Mouse (Mus musculus) lung, embryonic 14.5 days (tissue): ENCODE data around the gene Lclat1. TPM values are rescaled to one million over a fixed set of nuclear protein-coding genes. Genes with fewer than 3 reads are reported as not detected.
A peak's percentile ranks its signal among the peaks of the same experiment; 100 is the strongest.

Source experiments
- ATAC-seq: fragments of 200-750 bp; cut with Nextera tagmentation; 2 replicates; pipeline ENCODE4 v1.8.0; 2017; ENCODE audit warnings: mild to moderate bottlenecking, moderate TSS enrichment, moderate library complexity; ENCODE audit not compliant: insufficient read depth
- DNase-seq: peaks from one replicate; pipeline ENCODE4 v3.0.0-alpha.2; 2015
- H3K27ac ChIP-seq: fragments of 300-500 bp; sonication (generic); 2 replicates; pipeline ENCODE4 v1.5.1; 2014; ENCODE audit warnings: low read depth, mild to moderate bottlenecking, moderate library complexity
- H3K27me3 ChIP-seq: fragments of 300-500 bp; sonication (generic); 2 replicates; pipeline ENCODE4 v1.6.1; 2014; ENCODE audit warnings: low read length, control low read depth; ENCODE audit not compliant: insufficient read depth
- H3K36me3 ChIP-seq: fragments of 300-500 bp; sonication (generic); 2 replicates; pipeline ENCODE4 v1.6.1; 2014; ENCODE audit warnings: control low read depth; ENCODE audit not compliant: insufficient read depth
- H3K4me1 ChIP-seq: fragments of 300-500 bp; sonication (generic); 2 replicates; pipeline ENCODE4 v1.6.1; 2014; ENCODE audit warnings: antibody characterized with exemption, control low read depth; ENCODE audit not compliant: insufficient read depth
- H3K4me2 ChIP-seq: fragments of 300-500 bp; sonication (generic); 2 replicates; pipeline ENCODE4 v1.6.1; 2014; ENCODE audit warnings: mild to moderate bottlenecking
- H3K4me3 ChIP-seq: fragments of 300-500 bp; sonication (generic); 2 replicates; pipeline ENCODE4 v1.5.1; 2014; ENCODE audit warnings: low read depth, low read length
- H3K9ac ChIP-seq: fragments of 300-500 bp; sonication (generic); 2 replicates; pipeline ENCODE4 v1.6.1; 2014
- H3K9me3 ChIP-seq: fragments of 300-500 bp; sonication (generic); 2 replicates; pipeline ENCODE4 v1.6.1; 2016; ENCODE audit warnings: low read depth, low read length, control low read depth
- CTCF ChIP-seq: IDR thresholded peaks from 2 replicates; pipeline ENCODE4 v1.5.1; 2016; ENCODE audit warnings: antibody characterized with exemption, low read depth
- WGBS: fragments of 180-500 bp; shearing (Covaris S2); extraction: QIAGEN DNeasy Blood & Tissue Kit; methylation state at CpG from one replicate; pipeline ENCODE4 v1.1.7; 2014; 5-methylcytosine and 5-hydroxymethylcytosine counted together
- polyA plus RNA-seq: library from polyadenylated mRNA; unstranded; fragments of >200 nt; fragmentation: Nextera tagmentation; extraction: Ambion mirVana; gene quantifications from 2 replicates; pipeline ENCODE4 v1.2.1, GENCODE M21; 2014

Gene Lclat1
- polyA plus RNA-seq, 1 experiment from 2014 or later: 23.0 TPM

DNA sequence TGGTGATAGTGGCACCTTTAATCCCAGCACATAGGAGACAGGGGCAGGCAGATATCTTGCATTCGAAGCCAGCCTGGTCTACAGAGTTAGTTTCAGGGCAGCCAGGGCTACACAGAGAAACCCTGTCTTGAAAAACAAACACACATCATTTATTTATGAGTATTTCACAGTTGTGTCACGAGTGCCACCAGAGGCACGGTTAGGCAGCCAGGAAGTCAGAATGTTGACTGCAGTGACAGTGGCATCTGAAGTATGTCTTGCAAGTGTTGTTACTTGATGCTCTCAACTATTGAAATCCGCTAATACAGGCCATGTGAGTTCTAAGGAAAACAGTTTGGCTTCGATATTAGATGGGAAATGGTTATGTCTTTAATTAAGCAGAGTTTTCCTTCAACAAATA lies 67.9 kb downstream of the Lclat1 start:
- WGBS: 54% methylated on average over 5 of the region's 5 CpGs
- no peak for TF ChIP-seq CTCF
- Histone ChIP-seq H3K27ac (no peak overlapping the region), H3K4me3 (no peak overlapping the region), H3K4me1 (peaks cover 9% of the 10 kb centered on the region), H3K36me3 (no peaks in the 10 kb centered on the region), H3K9ac (no peak overlapping the region), H3K9me3 (no peaks in the 10 kb centered on the region), H3K4me2 (no peak overlapping the region), H3K27me3 (no peaks in the 10 kb centered on the region)
- ATAC-seq (no peak), DNase-seq (no peak)

DNA sequence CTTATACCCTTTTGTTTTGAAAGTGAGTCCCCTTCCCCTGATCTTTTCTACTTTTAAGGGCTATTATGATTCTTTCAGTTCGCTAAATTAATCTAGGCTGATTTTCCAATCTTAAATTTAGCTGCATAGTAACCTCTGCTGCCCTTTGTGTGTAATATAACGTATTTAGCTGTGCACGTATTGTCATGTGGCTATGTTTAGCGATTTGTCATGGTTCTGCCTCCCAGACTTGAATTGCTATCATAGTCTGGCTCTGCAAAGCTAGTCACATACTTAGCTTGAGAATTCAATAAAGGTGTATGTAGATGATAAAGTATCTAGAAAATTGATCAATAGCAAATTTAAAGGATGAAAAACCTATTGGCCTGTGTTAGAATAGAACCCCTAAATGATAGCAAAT lies 69.3 kb downstream of the Lclat1 start:
- H3K9me3 ChIP-seq: no peaks in the 10 kb centered on the region
- DNase-seq: no peak
- no peak overlapping the region for H3K9ac ChIP-seq
- H3K4me2 ChIP-seq: no peak overlapping the region
- no peak overlapping the region for H3K27ac ChIP-seq
- peaks cover 9% of the 10 kb centered on the region for H3K4me1 ChIP-seq
- H3K27me3 ChIP-seq: no peaks in the 10 kb centered on the region
- H3K4me3 ChIP-seq: no peak overlapping the region
- no peak for ATAC-seq
- WGBS: 84% methylated on average over 4 of the region's 4 CpGs
- H3K36me3 ChIP-seq: no peaks in the 10 kb centered on the region
- no peak for TF ChIP-seq CTCF

DNA sequence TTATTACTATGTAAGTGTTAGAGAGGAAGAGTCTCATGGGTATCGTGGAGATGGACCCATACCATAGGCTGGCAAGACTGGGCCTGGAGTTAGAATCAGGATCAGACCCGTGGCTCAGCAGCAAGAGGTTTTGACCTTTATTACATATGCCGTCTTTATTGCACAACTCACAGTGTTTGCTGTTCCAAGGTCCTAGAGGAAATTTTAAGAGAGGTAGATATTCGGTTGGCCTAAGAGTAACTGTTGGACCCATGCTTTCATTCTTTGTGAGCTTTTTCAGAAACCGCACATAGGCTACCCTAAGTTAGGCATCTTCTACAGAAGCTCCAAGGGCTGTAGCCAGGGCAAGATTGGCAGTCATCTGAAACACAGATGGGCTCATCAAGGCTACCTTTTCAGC lies 79.1 kb downstream of the Lclat1 start:
- H3K4me2 ChIP-seq: no peak overlapping the region
- H3K27ac ChIP-seq: no peak overlapping the region
- H3K4me1 ChIP-seq: no peaks in the 10 kb centered on the region
- TF ChIP-seq CTCF: no peak
- DNase-seq: no peak
- no peak overlapping the region for H3K9ac ChIP-seq
- no peak for ATAC-seq
- H3K4me3 ChIP-seq: no peak overlapping the region
- WGBS: 89% methylated on average over 5 of the region's 5 CpGs
- H3K9me3 ChIP-seq: no peaks in the 10 kb centered on the region
- 0 out of 2 replicates have a peak, but pooled peaks cover 3% of the 10 kb centered on the region for H3K36me3 ChIP-seq
- H3K27me3 ChIP-seq: no peaks in the 10 kb centered on the region

DNA sequence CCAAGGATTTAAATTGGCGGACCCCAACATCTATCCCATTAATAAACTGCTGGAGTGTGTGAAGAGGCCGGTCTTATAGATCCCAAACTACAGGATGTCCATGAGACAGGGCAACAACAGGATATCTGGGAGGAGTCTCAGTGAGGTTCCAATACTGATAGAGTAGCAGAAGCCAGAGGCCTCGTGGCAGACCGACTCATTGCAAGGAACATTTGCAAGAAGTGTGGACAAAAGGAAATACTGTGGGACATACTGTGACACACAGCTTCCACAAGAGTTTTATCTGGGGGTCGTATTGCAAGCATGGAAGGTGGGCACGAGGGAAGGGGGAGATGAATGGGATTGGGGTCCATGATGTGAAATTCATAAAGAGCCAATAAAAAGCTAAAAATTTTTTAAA lies 86.4 kb downstream of the Lclat1 start:
- Histone ChIP-seq H3K36me3 (peaks cover 6% of the 10 kb centered on the region; the same call in 1 of the 2 replicates), H3K4me2 (no peak overlapping the region), H3K4me3 (no peak overlapping the region), H3K9ac (no peak overlapping the region), H3K27me3 (no peaks in the 10 kb centered on the region), H3K27ac (peak overlapping the region; percentile 42; the same call in 1 of the 2 replicates), H3K4me1 (no peaks in the 10 kb centered on the region), H3K9me3 (no peaks in the 10 kb centered on the region)
- DNase-seq (no peak), ATAC-seq (no peak)
- TF ChIP-seq CTCF: no peak
- WGBS: 70% methylated on average over 6 of the region's 6 CpGs

DNA sequence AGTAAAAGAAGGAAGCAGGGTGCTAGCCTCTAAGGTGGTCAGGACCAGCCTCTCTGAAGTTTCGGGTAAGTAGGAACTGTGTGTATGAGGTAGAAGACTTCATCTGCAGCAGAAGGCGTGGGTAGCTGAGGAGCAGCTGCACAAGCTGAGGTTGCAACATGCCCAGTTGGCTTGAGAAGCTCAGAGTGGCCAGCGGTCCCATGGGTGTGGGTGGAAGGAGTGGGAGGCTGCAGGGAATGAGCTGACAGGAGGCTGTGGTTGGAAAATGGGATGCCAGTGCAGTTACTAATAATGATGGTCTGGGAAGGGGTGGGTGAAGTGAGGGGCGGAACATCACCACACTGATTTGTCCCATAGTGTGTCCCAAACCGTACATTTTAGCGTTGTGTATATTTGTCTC lies 86.8 kb downstream of the Lclat1 start:
- no peaks in the 10 kb centered on the region for H3K4me1 ChIP-seq
- no peak overlapping the region for H3K9ac ChIP-seq
- H3K4me3 ChIP-seq: no peak overlapping the region
- H3K27me3 ChIP-seq: no peaks in the 10 kb centered on the region
- H3K9me3 ChIP-seq: no peaks in the 10 kb centered on the region
- H3K36me3 ChIP-seq: peaks cover 6% of the 10 kb centered on the region; the same call in 1 of the 2 replicates
- no peak for TF ChIP-seq CTCF
- H3K27ac ChIP-seq: peak overlapping the region; percentile 42; the same call in 1 of the 2 replicates
- ATAC-seq: peak; percentile 26; the same call in 1 of the 2 replicates
- H3K4me2 ChIP-seq: no peak overlapping the region
- 86% methylated on average over 6 of the region's 6 CpGs for WGBS
- DNase-seq: no peak

DNA sequence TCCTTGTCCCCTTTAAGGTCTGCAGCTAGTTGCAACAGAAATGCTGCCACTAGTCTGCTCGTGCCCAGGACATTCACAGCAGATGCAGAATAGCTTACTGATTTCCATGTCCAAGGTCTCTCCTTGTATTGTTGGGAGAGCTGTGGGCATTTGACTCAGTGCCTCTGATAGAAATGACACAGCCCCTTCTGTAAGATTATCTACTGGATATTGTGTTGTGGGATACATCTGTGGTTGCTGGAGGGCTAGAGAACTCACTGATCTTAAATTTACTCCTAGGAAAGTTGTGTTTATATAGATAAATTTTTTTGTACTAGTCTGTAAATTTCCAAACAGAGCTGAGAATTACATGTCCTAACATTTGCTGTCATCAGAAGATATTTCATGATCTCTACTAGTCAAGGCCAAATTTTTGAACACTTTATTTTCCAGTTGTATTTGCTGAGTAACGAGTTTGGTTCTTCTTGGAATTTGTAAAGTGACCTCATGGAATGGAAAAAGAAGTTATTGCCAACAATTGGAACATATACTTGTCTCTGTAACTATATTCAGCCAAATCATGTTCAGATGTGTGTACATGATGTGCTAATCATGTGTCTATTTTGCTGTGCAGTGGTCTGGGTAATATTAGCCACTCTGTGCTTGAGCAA lies 87.4 kb downstream of the Lclat1 start:
- no peak overlapping the region for H3K4me2 ChIP-seq
- peak overlapping the region; percentile 42; the same call in 1 of the 2 replicates for H3K27ac ChIP-seq
- ATAC-seq: peak; percentile 65; the same call in 1 of the 2 replicates
- H3K4me3 ChIP-seq: no peak overlapping the region
- no peaks in the 10 kb centered on the region for H3K4me1 ChIP-seq
- no peak overlapping the region for H3K9ac ChIP-seq
- TF ChIP-seq CTCF: no peak
- peak; percentile 64 for DNase-seq
- no peaks in the 10 kb centered on the region for H3K27me3 ChIP-seq
- peaks cover 6% of the 10 kb centered on the region; the same call in 1 of the 2 replicates for H3K36me3 ChIP-seq
- WGBS: 53% methylated on average over 2 of the region's 2 CpGs
- no peaks in the 10 kb centered on the region for H3K9me3 ChIP-seq

DNA sequence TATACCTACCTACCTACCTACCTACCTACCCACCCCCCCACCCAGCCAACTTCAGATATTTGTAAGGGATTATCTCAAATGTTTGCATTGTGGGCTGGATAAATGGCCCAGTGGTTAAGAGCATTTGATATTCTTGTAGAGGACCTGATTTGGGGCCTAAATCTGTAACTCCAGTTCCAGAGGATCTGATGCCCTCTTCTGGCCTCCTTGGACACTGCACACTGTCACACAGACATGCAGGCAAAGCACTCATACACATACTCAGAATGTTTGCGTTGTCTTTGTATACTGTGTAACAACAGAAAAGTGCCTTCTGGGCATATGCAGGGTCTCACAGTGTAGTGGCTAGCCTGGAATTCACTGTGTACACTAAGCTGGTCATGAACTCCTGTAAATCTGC lies 88.4 kb downstream of the Lclat1 start:
- H3K4me1 ChIP-seq: no peaks in the 10 kb centered on the region
- H3K27ac ChIP-seq: no peak overlapping the region
- H3K27me3 ChIP-seq: no peaks in the 10 kb centered on the region
- peaks cover 3% of the 10 kb centered on the region; the same call in 1 of the 2 replicates for H3K36me3 ChIP-seq
- H3K4me2 ChIP-seq: no peak overlapping the region
- ATAC-seq: no peak
- H3K9ac ChIP-seq: no peak overlapping the region
- WGBS: 100% methylated on average over 1 of the region's 1 CpGs
- no peaks in the 10 kb centered on the region for H3K9me3 ChIP-seq
- TF ChIP-seq CTCF: peak; percentile 61
- DNase-seq: peak; percentile 48
- no peak overlapping the region for H3K4me3 ChIP-seq
